Mouse (Mus musculus) kidney, postnatal 10 days (tissue): ENCODE data around the gene Slc22a23.

Experiments used
- DNase-seq: peaks from one replicate; pipeline ENCODE4 v3.0.0; 2021; ENCODE audit warnings: mixed read lengths

The Slc22a23 gene

DNA sequence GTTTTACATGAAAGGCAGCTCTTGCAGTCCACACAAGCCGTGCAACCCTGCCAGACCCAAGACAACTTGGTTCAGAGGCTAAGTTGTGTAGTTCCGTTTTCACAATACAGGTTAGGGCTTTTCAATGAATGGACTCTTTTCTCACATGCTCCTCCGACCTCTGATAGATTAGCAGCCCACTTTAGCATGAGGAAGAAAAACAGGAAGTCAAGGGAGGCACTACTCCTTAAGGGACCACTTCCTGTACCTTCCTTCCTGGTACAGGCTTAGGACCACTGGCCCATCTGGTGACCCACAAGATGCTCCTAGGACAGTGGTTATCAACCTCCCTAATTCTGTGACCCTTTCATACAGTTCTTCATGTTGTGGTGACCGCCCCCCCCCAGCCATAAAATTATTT lies 116.1 kb downstream of the Slc22a23 start:
- DNase-seq = no peak

DNA sequence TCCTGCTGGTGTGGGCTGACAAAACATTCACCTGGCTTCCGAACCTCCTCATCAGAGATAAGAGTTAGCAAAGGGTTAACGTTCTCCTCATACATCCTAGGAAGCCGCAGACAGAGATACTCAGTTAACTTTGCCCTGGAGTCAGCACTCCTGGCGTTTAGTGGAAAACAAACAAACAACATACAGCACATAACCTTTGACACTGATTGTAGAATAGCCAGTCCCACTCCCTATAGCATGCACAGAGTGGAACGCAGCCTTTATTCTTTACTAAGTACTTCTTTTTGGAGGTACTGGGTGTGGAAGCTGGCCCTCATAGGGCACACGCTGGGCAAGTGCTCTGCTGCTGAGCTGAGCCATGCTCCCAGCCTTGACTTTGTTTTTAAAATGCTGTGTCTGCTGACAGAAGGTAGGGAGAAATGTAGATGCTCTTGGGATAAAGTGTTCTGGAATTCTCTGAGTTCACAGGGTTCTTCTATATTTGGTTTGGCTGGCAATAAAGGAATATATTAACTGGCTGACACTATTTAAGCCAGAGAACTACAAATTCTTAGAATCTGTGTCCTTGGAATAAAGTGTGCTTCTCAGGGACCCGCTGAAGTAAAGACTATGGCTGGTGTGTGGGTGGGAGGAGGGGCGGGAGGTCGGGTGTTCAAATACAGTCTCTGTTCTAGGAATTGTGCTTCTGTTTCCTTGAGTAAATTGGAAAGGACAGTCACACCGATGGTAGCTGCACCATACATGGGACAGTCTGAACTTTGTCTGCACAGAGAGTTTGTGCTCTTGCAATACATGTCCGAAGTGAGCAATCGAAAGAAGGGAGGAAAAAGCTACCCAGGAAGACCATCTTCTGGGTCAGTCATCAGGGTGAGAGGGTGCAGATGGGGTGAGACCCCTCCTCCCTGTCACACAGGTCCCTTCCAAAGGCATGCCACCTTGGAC lies 117.0 kb downstream of the Slc22a23 start:
- DNase-seq = no peak

DNA sequence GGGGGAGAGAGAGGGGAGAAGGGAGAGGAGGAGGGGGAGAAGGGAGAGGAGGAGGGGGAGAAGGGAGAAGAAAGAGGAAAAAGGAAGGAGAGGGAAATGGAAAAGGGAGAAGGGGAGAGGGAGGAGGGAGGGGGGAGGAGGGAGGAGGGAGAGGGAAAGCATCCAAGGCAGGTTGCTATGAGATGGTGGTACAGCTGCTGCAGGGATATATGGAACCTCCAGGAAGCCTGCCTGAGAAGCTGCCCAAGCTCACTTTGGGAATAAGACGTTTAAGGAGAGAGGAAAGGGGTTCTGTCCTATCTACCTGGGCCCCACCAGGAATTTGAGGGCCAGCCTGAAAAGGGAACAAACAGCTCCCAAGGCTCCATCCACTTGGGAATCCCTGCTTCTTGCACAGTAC lies 118.0 kb downstream of the Slc22a23 start:
- DNase-seq = no peak

DNA sequence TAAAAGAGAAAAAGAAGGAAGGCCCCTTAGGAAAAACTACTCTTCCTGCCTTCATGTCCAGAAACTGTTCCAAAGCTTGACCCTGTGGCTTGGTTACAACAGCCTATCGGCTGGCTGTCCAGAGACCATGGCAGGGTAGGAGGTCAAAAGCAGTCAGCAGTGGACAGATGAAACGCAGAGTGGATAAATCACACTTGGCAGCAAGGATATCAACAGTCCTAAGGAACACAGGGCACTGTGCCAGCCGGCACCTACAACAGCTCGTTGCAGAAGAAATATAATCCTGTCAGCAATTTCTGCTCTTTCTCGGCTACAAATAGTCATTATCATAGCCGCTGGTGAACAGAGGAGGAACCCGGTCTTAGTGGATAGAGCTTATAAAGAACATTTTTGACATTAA lies 122.0 kb downstream of the Slc22a23 start:
- peak; percentile 78 for DNase-seq

DNA sequence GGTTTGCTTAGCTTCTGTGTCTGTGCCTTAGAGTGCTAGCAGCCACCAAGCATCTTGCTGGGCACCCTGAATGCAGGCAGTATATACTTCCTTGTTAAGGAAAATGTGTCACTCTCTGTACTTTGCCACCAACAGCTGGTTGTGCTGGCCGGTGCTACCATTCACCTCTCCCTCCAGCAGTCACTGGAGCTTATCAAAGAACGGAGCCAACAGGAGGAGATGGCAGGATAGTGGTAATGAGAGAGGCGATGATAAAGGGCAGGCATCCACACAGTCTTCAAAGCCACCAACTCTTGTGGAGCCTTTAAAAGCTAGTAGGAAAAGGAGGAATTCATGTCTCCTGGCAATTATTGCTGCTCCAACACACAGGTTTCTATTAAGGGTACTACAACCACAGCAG lies 125.3 kb downstream of the Slc22a23 start:
- DNase-seq = no peak

DNA sequence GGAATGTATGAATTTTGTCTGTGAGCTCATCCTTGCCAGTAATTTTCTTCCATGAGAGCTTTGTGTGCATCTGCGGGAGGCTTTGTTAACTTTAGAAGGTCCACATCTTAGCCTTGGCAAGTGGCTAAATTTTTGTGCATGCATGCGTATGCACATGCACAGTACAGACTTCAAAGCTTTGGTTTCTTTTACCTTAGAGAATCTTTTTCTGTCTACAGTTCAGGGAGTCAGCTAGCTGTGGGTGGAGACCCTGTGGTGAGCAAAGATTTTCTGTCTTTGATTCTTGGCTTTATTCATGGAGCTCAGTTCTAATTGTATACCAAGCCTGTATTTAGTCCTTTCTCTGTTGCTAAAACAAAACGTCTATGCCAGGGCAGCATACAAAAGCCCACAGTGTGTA lies 126.2 kb downstream of the Slc22a23 start:
- DNase-seq = no peak

DNA sequence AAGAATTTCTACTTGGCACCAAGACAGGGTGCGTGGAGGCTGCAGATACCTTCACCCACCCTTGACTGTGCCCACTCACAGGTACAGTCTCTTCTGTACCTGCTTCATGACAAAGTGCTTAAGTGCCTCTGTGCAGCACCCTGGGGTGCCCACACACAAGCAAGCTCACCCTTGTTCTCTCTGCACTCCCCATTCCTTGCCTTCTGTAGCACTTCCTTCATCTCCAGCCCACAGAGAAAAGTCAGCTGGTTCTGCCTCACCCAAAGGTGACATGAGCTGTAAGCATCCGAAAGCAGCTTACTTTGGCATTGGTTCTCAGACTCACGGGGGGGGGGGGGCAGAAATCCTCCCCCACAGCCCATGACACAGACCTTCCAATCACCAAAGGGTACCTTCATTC lies 130.1 kb downstream of the Slc22a23 start:
- DNase-seq = no peak

DNA sequence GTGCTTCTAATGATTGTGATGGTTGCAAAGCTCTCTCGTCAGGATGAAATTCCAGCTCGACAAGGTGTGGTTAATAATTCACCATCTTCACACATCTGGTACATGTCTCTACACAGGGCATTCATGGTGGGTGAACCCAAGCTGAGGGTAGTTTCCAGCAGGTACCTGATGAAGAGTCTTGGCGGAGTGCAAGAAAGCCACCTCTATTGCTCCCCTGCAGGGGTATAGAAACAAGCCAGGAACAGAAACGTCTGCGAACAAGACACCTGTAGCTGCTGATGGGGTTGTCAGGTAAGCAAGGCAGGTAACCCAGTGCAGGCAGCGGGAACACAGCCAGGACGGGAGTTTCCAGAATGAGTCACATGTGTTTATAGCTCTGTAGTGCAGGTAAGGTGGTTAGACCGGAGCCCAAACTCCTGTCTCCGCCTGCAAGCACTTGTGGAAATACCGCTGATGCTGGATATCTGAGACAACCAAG lies 132.2 kb downstream of the Slc22a23 start:
- peak; percentile 68 for DNase-seq

DNA sequence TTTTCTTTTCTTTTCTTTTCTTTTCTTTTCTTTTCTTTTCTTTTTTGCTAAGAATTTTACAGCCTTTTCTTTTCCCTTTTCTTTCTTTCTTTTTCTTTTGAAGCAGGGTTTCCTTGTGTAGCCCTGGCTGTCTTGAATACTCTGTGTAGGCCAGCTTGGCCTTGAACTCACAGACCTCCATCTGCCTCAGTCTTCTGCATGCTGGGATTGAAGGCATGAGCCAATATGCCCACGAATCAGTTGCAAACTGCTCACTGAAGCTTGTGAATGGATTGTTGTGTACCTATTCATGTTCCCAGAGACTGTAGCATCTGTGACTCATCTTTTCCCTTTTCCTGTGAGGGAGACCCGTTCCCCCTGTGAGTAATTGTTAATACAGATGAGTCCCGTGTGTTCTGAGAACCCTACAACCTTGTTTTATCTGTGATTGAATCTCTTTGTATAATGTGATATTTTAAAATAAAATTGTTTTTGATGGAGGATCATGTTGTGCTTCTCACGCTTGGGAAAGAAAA lies 133.7 kb downstream of the Slc22a23 start:
- no peak for DNase-seq

DNA sequence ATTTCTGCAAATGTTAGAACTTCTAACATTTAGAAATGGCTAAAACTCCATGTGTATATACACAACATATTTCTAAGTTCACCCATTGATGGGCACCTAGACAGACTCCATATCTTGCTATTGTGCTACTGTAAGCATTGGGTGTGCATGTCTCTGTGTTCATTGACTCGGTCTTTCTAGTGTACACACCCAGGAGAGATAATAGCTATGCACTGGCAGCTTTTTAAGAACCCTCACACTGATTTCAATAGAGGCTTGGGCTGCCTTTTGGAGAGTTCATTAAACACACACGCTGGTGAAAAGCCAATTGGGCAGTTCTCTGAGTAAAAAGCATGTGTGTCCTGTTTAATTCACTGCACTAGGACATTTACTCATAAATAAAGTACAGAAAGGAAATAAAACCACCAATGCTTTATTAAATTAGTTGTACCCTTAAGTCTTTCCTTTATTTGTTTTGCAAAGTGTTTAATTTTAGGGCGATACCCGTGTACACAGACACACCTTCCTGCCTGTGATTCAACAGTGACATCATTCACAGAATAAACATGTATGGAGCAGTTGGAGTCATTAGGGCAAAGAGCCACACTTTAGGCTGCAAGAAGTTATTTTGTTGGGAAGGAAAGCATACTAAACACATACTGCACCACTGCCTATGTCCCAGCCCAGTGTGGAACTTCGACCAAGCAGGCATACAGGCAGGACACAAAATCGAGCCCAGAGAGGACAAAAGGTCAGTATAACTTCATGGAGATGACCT lies 137.1 kb downstream of the Slc22a23 start:
- no peak for DNase-seq

DNA sequence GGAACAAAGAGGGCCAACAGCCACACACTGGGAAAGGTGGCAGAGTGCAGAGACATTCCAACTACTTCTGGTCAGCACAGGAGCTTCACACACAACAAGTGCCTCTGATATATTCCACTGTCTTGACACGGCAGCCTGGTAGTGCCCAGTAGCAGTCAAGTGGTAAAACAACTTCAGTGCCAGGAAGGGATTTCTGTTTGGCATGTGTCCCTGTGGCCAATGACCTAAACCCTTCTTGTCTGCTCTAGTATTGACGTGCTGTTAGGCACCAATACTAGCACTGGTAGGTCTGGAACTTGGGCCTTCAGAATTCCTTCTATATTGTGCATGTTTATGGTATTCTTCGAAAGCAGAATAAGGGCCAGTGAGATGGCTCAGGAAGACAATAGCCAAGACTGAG lies 139.8 kb downstream of the Slc22a23 start:
- DNase-seq = no peak

DNA sequence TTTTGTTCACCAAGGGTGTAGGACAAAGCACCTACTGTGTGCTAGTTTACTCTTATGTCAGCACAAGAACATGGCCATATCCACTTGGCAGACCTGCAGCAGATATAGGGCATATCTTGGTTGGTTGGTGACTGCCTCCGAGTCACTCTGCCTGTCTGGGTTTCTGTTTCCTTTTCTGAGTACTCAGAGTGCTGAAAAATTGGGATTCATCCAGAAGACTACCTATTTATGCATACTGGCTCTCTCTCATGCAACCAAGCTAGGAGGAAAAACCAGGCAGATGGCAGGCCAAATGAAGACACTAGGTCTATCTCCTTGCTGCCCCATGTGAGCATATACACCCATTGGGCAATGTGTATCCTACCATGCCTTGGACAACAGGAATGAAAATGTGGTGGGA lies 149.3 kb downstream of the Slc22a23 start:
- DNase-seq = no peak

DNA sequence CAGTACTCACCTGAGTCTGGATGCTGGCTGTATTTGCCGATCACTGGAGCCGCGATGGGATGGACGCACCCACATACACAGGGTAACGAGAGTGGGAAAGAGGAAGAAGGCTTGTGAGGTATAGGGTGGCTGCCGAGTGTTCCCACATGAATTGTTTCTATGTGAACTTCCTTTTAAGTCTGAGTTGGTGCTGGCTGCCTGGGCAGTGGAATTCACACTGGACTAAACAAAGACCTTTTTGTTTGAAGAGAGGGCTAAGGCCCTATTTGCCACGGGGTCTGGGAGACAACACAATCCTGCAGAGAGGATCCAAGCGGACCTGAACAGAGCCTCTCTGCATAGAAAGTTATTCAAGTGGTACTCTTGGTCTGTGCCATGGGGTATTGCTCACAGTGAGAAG lies 151.6 kb downstream of the Slc22a23 start:
- no peak for DNase-seq

DNA sequence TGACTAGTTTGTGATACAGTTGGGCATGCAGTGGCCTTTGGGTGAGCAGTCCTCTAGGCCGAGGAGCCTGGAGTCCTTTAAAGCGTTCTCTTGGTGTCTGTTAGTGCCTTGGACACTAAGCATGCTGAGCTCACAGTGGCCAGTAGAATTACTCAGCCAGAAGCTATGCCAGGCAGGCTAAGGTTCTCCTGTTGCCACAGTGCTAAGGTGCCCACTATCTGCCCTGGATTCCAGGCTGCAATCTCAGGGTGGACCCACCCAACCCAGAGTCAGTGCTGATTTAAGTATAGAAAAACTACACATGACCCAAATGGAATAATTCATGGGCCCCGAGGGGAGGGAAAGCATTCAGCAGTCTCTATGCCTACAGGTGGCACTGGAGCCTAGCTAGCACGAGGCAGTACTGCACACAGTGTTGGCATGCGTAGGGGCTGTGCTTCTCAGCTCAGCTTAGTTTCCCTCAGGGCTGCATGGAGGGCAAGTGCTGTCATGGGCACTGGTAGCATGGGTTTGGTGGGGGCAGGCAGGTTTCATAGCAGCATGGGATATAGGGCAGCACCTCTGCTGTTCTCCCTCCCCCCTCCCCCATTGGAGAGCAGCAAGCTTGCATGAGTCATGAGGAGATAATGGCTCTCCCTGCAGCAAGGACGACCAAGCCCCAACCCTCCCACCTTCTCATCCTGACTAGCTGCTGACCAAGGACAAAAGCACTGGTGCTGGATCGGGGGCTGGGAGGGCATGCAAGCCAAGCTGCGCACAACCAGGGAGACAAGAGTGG lies 152.4 kb downstream of the Slc22a23 start:
- peak; percentile 32 for DNase-seq

DNA sequence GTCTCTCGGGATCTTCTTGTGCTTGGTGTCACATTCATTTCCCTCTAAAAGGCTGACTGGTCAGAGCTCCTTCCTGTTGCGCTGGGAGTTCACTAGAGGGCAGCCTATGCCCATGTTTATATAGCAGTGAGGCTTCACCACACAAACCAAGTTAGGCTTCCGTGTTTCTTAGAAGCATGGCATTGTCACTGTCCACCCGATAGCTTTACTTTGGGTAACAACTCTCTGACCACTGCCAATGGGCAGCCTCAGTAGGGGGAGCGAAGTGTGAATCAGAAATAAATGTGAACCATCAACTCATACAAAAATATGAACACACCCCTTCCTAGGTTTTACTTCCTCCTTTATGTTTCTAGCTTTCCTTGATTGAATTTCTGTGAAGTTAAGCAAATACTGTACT lies 157.4 kb downstream of the Slc22a23 start:
- peak; percentile 77 for DNase-seq

DNA sequence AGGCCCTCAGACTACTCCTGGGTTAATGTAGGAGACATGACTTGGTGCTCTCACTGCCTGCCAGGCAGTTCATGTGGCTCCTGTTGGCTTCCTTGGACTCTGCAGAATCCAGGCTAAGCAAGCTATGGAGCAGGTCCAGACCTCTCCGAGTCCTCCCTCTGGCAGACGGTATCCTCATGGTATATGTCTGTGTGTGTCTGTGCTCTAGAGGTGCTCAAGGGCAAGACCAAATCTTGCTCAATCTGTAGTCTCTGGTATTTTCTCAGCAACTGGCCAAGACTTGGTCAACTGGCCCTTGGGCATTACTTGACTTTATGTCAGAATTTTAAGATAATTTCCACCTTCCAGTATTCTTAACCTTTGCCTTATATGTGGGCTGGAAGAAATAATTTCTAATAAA lies 159.6 kb downstream of the Slc22a23 start:
- DNase-seq = no peak

DNA sequence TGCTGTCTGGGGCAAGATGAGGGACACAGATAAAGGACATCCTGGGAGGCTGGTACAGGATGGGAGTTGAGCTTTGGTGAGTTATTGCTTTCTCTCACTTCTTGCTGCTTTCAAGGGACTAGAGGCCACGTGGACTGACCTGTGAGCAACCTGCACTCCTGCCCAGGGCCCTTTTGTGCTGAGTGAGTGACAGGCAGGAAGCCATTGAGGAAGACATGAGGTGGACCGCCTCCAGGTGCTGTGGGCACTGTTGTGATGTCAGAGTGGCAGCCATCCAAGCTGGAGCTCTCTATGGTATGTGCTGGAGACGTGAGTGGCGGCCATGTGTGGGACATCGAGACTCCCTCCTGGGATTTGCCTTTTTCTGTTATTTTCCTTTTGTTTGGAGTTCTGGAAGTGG lies 163.4 kb downstream of the Slc22a23 start:
- no peak for DNase-seq

DNA sequence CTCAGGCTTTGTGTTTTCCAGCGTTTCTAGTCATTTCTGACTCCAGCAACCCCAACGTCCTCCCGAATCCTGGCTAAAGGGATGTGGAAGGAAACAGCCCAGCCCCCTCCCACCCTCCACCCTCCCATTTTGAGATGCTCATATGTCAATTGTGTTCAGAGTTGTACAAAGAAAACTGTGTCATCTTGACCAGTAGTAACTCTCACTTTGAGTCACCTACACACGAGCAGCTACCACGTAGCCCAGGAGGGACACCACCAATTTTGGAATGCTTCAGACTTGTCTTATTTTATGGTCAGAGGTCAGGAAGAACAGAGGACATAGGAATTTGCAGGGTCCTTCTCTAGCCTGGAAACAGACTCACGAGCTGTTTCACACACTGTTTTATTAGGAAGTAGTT lies 171.0 kb downstream of the Slc22a23 start:
- DNase-seq = no peak

DNA sequence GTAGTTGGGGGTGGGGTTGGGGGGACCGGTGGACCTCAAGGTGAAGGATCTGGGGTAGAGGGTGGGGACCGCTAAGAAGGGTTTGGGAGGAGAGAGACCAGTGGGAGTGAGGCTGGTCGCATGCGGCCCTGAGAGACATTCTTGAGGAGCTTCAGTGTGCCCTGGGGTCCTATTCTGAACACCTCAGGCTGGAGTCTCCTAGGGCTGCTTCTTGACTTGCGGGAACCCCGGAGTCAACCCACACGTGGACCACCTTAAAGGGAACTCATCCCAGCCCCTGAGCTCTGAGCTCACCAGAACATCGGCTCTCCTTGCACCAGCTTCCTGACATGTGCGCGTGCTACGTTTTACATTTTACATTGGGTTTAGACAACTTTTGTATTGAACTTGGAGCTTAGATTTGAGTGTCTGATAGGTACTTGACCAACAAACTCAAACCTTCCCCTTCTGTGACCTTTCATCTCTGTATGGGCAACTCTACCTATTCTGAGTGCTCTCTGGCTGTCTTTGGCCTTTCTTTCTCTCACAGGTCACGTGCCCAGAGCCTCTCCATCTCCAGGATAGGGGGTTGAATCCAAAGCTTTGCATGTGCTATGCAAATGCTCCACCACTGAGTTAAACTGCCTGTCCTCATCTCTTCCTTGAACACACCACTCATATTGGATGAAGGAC lies 181.5 kb downstream of the Slc22a23 start:
- DNase-seq = no peak

DNA sequence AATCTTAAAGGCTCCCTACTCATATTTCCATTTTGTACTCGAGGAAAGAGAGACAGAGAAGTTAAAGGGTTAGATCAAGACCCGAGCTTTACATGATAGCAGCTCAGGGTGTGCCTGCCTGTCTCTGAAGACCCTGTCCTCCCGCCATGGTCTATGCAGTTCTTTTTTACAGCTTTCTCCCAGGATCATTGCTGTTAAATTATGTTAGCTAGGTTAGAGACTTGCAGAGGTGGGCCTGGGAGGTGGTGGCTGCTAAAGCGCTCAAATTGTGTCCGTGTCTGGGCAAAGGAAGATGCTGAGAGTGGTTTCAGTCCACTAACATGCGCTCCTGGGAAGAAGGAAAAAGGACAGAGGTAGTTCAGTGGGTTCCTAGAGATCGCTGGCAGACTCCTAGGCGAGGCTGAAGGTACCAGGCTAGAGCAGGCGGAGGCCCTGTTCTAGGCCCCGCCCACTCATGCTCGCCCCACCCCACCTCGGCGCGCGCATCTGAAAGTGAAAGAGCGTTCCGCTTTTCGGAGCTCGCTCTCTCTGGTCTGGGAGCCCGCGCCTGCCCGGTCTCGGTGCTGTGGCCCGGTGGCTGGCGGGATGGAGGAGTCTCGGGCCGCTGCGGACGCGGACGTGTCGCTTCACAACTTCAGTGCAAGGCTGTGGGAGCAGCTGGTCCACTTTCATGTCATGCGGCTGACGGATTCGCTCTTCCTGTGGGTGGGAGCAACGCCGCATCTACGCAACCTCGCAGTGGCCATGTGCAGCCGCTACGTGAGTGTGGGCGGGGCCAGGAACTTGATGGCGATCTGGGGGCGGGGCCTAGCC lies 182.3 kb downstream of the Slc22a23 start, which contains the start of gene Psmg4:
TSS of gene Psmg4 (plus strand) at position 474 of the 813 bp plus-strand sequence.
- DNase-seq = peak; percentile 97

DNA sequence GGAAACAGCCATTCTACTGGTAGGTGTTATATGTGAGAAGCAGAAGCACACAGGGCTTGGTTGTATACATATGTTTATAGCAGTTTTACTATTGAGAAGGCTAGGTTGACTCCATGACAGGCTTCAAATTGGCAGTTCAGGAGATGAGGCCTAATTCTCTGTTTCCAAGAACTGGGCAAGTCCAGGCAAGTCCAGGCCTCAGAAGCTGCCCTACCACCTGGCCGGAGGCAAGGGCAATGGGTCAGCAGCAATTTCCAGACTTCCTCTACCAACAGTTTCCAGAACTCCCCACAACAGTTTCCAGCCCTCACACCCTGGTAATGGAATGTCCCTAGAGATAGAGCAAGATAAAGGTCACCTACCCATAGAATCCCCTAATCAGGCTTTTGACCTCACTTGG lies 185.1 kb downstream of the Slc22a23 start:
- DNase-seq = no peak
